Mouse (Mus musculus) hindbrain, embryonic 16.5 days (tissue): ENCODE results near the gene Sorbs1. TPM values are rescaled to one million over a fixed set of nuclear protein-coding genes. Genes with fewer than 3 reads are reported as not detected.

Experiments used
- ATAC-seq: fragments of 200-750 bp; cut with Nextera tagmentation; 2 replicates; pipeline ENCODE4 v1.8.0; 2017; ENCODE audit warnings: moderate TSS enrichment, moderate library complexity
- H3K27ac ChIP-seq: fragments of 300-500 bp; sonication (generic); 2 replicates; pipeline ENCODE4 v1.5.1; 2014; ENCODE audit warnings: low read depth, mild to moderate bottlenecking, control low read depth, low read length, moderate library complexity
- H3K27me3 ChIP-seq: fragments of 300-500 bp; sonication (generic); replicated peaks from 2 replicates; pipeline ENCODE4 v1.6.1; 2014; ENCODE audit warnings: low read length; ENCODE audit not compliant: control insufficient read depth, insufficient read depth
- H3K36me3 ChIP-seq: fragments of 300-500 bp; sonication (generic); 2 replicates; pipeline ENCODE4 v1.6.1; 2014; ENCODE audit warnings: mild to moderate bottlenecking, low read length, moderate library complexity, mixed read lengths; ENCODE audit not compliant: control insufficient read depth, insufficient read depth
- H3K4me1 ChIP-seq: fragments of 300-500 bp; sonication (generic); 2 replicates; pipeline ENCODE4 v1.6.1; 2014; ENCODE audit warnings: low read depth, low read length; ENCODE audit not compliant: control insufficient read depth, insufficient read depth
- H3K4me2 ChIP-seq: fragments of 300-500 bp; sonication (generic); 2 replicates; pipeline ENCODE4 v1.6.1; 2014; ENCODE audit warnings: mild to moderate bottlenecking, low read length, control low read depth, moderate library complexity
- H3K4me3 ChIP-seq: fragments of 300-500 bp; sonication (generic); 2 replicates; pipeline ENCODE4 v1.5.1; 2014; ENCODE audit warnings: mild to moderate bottlenecking, low read length, control low read depth, moderate library complexity
- H3K9ac ChIP-seq: fragments of 300-500 bp; sonication (generic); 2 replicates; pipeline ENCODE4 v1.6.1; 2014; ENCODE audit warnings: low read depth, mild to moderate bottlenecking, control low read depth, low read length, moderate library complexity
- H3K9me3 ChIP-seq: fragments of 300-500 bp; sonication (generic); 2 replicates; pipeline ENCODE4 v1.6.1; 2014; ENCODE audit warnings: mild to moderate bottlenecking, low read length, moderate library complexity; ENCODE audit not compliant: control insufficient read depth
- WGBS: fragments of 180-500 bp; shearing (Covaris S2); extraction: QIAGEN DNeasy Blood & Tissue Kit; methylation state at CpG from one replicate; pipeline ENCODE4 v1.1.7; 2014; 5-methylcytosine and 5-hydroxymethylcytosine counted together
- polyA plus RNA-seq: library from polyadenylated mRNA; unstranded; fragments of >200 nt; fragmentation: Nextera tagmentation; extraction: Ambion mirVana; gene quantifications from 2 replicates; pipeline ENCODE4 v1.2.1, GENCODE M21; 2015

The Sorbs1 gene
- polyA plus RNA-seq, 1 experiment from 2014 or later: 83.6 TPM

DNA sequence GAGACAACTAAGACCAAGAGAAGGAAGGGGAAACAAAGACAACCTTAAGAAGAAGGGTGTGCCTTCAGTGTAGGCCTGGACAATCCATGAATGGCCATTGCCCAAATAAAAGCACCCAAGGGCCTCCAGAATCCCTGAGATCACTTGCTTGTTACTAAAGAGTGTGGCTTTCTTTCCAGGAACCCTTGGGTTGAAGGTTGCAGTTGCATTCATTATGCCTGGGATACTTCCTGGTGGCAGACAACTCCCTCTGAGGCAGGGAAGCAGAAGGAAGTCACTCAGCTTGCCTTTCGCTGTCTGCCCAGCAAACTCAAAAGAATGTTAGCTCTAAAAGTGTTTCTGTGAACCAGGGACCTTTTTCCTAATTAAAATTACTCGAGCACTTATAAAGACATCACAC, 164.9 kb downstream of the Sorbs1 start:
- Histone ChIP-seq H3K36me3 (peaks cover 6% of the 10 kb centered on the region; the same call in 1 of the 2 replicates), H3K4me2 (no peak overlapping the region), H3K4me1 (peaks cover 29% of the 10 kb centered on the region), H3K27me3 (no peaks in the 10 kb centered on the region), H3K9me3 (no peaks in the 10 kb centered on the region), H3K9ac (no peak overlapping the region; the same call in 1 of the 2 replicates), H3K4me3 (no peak overlapping the region), H3K27ac (peak overlapping the region; percentile 71)
- 34% methylated on average over 2 of the region's 2 CpGs for WGBS
- no peak; the same call in 1 of the 2 replicates for ATAC-seq

DNA sequence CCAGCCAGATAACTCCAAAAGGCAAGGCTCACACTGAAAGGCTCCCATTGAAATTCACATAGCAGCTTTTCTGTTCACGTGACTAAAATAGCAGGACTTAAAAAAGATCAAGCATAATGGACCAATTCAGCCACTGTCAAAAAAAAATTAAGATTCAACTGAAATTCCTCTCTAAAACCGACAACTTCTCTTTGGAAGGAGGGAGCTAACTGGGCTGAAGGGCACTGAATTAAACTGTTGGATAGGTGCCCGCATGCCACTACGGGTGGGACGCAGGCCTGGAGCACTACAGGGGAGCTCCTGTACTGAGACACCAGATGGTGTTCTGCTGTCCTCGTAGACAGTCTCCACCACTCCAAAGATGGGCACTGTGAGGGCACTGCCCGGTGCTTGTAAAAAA, 165.4 kb downstream of the Sorbs1 start:
- H3K27ac ChIP-seq: peak overlapping the region; percentile 71
- no peak overlapping the region for H3K4me3 ChIP-seq
- H3K9ac ChIP-seq: no peak overlapping the region
- no peaks in the 10 kb centered on the region for H3K9me3 ChIP-seq
- peaks cover 29% of the 10 kb centered on the region for H3K4me1 ChIP-seq
- no peak overlapping the region for H3K4me2 ChIP-seq
- peak; percentile 83 for ATAC-seq
- 43% methylated on average over 7 of the region's 7 CpGs for WGBS
- no peaks in the 10 kb centered on the region for H3K27me3 ChIP-seq
- peaks cover 6% of the 10 kb centered on the region; the same call in 1 of the 2 replicates for H3K36me3 ChIP-seq

DNA sequence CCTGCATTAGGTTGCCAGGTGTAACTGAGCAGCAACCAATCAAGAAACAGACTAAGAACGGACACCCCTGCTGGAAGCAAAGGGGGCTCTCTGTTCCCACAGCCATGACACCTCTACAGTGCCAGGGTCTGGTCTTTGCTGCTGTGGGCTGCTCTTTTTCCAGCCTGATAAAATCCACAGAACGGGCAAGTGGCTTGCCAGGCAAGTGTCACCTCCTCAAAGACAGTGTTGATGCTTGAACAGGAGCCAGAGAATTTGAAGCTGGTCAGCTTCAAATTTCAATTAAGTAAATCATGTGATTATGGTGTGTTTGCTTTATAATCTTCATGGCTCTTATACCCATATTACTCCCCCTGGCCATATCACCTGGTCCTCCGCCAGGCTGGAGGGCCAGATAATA, 166.7 kb downstream of the Sorbs1 start:
- H3K9ac ChIP-seq: no peak overlapping the region
- H3K27me3 ChIP-seq: no peaks in the 10 kb centered on the region
- H3K4me1 ChIP-seq: peaks cover 29% of the 10 kb centered on the region
- H3K36me3 ChIP-seq: peaks cover 4% of the 10 kb centered on the region; the same call in 1 of the 2 replicates
- H3K9me3 ChIP-seq: no peaks in the 10 kb centered on the region
- 82% methylated on average over 3 of the region's 3 CpGs for WGBS
- ATAC-seq: no peak
- H3K4me3 ChIP-seq: no peak overlapping the region
- no peak overlapping the region for H3K4me2 ChIP-seq
- no peak overlapping the region for H3K27ac ChIP-seq

DNA sequence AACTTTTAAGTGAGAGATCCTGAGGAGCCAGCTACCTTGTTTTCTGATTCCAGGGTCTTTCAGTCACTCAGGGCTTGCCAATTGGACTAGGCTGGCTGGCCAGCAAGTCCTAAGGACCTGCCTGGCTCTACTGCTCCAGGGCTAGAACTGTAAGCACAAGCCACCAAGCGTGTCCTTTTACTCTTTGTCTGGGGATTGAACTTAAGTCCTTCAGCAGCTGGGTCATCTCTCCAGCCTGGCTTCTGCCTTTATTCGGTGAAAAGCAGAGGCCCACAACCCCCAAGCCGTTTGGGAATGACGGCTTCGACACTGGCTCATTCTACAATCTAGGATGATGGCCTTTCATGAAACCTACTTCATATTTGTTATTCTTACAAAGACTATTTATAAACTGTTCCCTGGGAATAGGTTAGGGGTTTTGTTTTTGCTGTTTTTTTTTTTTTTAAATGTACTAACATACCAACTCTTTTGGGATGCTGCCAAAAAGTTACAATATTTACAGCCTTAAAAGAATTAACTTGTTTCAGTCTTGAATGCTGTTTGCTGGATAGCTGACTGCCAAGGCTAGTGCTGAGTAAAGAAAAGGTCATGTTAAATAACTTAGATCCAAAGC, 167.2 kb downstream of the Sorbs1 start:
- H3K4me1 ChIP-seq: peaks cover 29% of the 10 kb centered on the region
- H3K9me3 ChIP-seq: no peaks in the 10 kb centered on the region
- H3K4me3 ChIP-seq: no peak overlapping the region
- H3K9ac ChIP-seq: no peak overlapping the region
- 70% methylated on average over 5 of the region's 5 CpGs for WGBS
- no peak overlapping the region for H3K4me2 ChIP-seq
- H3K27me3 ChIP-seq: no peaks in the 10 kb centered on the region
- no peaks in the 10 kb centered on the region; the same call in 1 of the 2 replicates for H3K36me3 ChIP-seq
- no peak for ATAC-seq
- H3K27ac ChIP-seq: no peak overlapping the region; the same call in 1 of the 2 replicates

DNA sequence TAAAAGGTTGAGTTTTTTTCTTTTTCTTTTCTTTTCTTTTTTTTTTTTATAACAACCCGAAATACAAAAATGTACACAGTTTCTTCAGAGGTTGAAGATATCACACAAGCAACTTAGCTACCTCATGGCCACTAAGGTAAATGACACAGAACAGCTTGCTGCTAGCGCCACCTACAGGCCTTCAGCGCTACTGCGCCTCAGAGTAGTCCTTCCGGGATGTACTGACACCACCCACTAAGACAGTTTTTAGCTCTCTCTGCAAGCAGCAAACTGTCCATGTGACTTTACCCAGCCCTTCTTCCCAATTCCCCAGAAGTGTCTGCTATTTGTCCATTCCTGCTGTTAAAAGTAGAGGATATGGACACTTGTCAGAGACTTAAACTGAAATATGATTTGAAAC, 167.9 kb downstream of the Sorbs1 start:
- Histone ChIP-seq H3K4me3 (no peak overlapping the region), H3K9me3 (no peaks in the 10 kb centered on the region), H3K27me3 (no peaks in the 10 kb centered on the region), H3K27ac (no peak overlapping the region), H3K36me3 (no peaks in the 10 kb centered on the region; the same call in 1 of the 2 replicates), H3K4me2 (no peak overlapping the region), H3K4me1 (peaks cover 29% of the 10 kb centered on the region), H3K9ac (no peak overlapping the region)
- ATAC-seq: no peak
- WGBS: 14% methylated on average over 5 of the region's 5 CpGs

DNA sequence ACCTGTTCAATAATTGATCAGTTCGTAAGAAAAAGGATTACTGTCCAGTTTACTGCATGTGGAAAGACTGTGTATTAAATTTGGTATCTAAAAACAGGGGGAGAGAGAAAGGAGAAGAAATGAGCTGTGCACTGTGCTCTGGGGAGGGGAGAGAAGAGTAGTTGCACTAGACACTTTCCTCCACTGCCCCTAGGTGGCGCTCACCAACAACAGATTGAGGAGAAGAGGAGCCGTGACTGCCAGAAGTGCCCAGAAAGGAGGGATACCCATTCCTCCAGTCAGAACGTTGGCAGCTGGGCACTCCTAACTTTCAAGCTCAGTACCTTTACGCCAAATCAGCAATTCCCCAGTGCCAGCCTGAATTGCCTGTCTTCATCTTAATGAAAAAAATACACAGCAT, 170.6 kb downstream of the Sorbs1 start:
- H3K9ac ChIP-seq: no peak overlapping the region
- WGBS: 7% methylated on average over 5 of the region's 5 CpGs
- no peak overlapping the region for H3K4me2 ChIP-seq
- no peak overlapping the region for H3K27ac ChIP-seq
- no peaks in the 10 kb centered on the region for H3K27me3 ChIP-seq
- H3K4me3 ChIP-seq: no peak overlapping the region
- H3K36me3 ChIP-seq: 0 out of 2 replicates have a peak, but pooled peaks cover 3% of the 10 kb centered on the region
- peaks cover 8% of the 10 kb centered on the region for H3K4me1 ChIP-seq
- ATAC-seq: peak; percentile 60; the same call in 1 of the 2 replicates
- no peaks in the 10 kb centered on the region for H3K9me3 ChIP-seq

DNA sequence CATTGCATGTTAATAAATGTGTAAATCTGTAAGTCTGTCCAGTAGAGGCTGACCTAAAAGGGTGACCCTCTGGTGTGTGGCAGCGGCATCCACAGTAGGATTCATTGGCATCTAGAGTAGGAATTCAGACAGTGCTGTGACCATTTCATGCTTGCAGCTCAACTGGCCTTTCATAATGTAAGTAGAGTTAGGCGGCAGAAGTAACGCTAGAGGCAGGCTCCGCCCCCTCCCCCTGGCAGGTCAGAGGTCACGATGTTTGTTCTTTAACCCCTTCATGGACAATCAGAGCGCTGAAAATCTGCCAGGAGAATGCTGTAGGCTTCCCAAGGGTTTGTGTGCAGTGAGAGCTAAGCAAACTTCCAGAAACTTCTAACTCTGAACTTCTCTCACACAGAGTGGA, 172.4 kb downstream of the Sorbs1 start:
- 13% methylated on average over 6 of the region's 6 CpGs for WGBS
- Histone ChIP-seq H3K36me3 (0 out of 2 replicates have a peak, but pooled peaks cover 3% of the 10 kb centered on the region), H3K4me1 (peaks cover 2% of the 10 kb centered on the region; the same call in 1 of the 2 replicates), H3K9me3 (no peaks in the 10 kb centered on the region), H3K9ac (no peak overlapping the region), H3K4me2 (no peak overlapping the region), H3K27me3 (no peaks in the 10 kb centered on the region), H3K4me3 (no peak overlapping the region), H3K27ac (no peak overlapping the region)
- no peak for ATAC-seq

DNA sequence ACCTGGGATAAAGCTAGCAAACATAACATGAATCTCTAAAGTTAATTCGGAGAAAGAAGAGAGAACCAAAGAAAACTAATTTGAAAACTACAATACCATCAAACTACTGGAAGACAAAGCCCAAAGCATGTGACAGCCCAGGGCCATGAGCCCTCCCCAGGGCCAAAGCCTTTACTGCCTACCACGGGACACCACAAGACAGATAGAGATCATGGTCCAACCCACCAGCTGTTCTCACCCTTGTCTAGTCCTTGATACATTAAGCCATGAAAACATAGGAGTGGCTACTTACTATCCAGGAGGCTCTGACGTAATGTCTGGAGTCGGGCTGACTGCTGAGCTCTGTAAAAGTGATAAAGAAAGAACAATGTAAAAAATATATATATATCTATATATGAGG, 176.9 kb downstream of the Sorbs1 start:
- H3K27me3 ChIP-seq: no peaks in the 10 kb centered on the region

DNA sequence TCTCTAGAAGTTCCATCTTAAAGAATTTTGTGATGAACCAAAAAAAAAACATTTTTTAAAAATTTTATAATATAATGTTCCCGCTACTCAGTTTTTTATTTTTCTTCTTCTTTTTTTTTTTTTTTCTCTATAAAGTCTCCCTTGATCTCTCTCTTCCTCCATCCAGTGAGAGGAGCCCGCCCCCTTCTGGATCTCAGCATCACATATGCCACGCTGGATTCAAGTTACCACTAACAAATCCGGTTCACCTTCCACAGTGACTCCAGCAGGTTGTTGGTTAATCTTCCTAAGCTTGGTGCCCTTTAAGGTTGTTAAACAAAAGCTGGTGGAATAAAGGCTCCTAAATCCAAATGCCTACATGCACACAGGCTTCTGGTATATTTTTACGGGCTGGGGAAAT, 179.7 kb downstream of the Sorbs1 start:
- no peak overlapping the region for H3K4me3 ChIP-seq
- no peak for ATAC-seq
- WGBS: 57% methylated on average over 5 of the region's 5 CpGs
- no peak overlapping the region for H3K4me2 ChIP-seq
- H3K27ac ChIP-seq: no peak overlapping the region
- no peaks in the 10 kb centered on the region for H3K4me1 ChIP-seq
- H3K36me3 ChIP-seq: no peaks in the 10 kb centered on the region; the same call in 1 of the 2 replicates
- H3K9me3 ChIP-seq: no peaks in the 10 kb centered on the region
- H3K9ac ChIP-seq: no peak overlapping the region
- H3K27me3 ChIP-seq: no peaks in the 10 kb centered on the region

More for the DNA sequence above, 176.9 kb downstream of the Sorbs1 start:
- Histone ChIP-seq H3K9me3 (no peaks in the 10 kb centered on the region), H3K27ac (no peak overlapping the region), H3K9ac (no peak overlapping the region), H3K4me1 (no peaks in the 10 kb centered on the region), H3K4me3 (no peak overlapping the region), H3K36me3 (0 out of 2 replicates have a peak, but pooled peaks cover 3% of the 10 kb centered on the region), H3K4me2 (no peak overlapping the region)
- WGBS: 85% methylated on average over 4 of the region's 4 CpGs
- ATAC-seq: no peak
